Mouse (Mus musculus) myocyte (in vitro differentiated cells): ENCODE measurements at regions not wholly inside any gene's neighbourhood (a gene's known extent, or its start where the extent isn't known, plus 50 kb on each side); places are given as distances from the start of the nearest gene placed in this dataset.

Experiments
- POLR2A ChIP-seq: IDR thresholded peaks from one replicate; pipeline ENCODE4 v1.6.1; 2011; ENCODE audit warnings: low read depth, mild to moderate bottlenecking, control low read depth, moderate library complexity; ENCODE audit not compliant: insufficient read length
- USF1 ChIP-seq: IDR thresholded peaks from one replicate; pipeline ENCODE4 v1.6.1; 2011; ENCODE audit warnings: low read depth, mild to moderate bottlenecking, control low read depth, moderate library complexity

DNA sequence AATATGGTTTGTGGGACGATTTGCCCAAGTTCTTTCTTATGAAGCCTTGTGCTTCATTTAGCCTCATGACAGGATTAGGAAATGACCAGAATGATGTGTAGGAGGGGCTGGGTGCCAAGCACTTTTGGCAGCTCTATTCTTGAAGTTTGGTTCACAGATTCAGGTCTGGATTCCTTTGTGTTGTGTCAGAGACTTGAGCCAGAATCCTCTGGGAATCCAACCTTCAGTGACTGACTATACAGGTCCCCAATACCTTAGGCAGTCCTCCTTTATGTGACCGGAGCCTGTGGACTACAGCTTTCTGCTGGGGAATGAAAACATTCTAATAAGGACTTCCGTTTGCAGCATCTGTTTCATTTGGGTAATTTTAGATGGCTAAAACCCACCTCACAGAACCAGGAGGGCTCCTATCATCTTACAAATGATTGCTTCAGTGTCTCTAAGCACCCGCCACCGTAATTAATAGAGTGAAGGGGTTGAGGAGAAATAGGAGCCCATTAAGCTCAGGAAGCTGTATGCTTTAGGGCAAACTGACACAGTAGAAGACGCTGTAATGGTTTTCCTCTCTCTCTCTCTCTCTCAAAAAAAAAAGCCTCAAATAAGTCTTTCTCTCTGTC is 354.7 kb upstream of the Igfbp7 start:
- TF ChIP-seq USF1 (no peak), POLR2A (no peak)
